Mouse (Mus musculus): ENCODE results near the gene Copz2. TPM values are rescaled to one million over a fixed set of nuclear protein-coding genes. Genes with fewer than 3 reads are reported as not detected.

Gene Copz2
- polyA plus RNA-seq, 1 experiment from 2014 or later = 41.2 TPM

- Histone ChIP-seq H3K4me3 (ENCODE audit: low read depth, low read length) (no peak overlapping the region), H3K9me3 (ENCODE audit: control insufficient read depth, low read length) (no peaks in the 10 kb centered on the region), H3K27ac (ENCODE audit: low read depth, low read length) (no peak overlapping the region), H3K4me1 (replicated peaks; ENCODE audit: control insufficient read depth, insufficient read depth, low read length) (peaks cover 11% of the 10 kb centered on the region), H3K9ac (ENCODE audit: low read depth, low read length) (no peak overlapping the region), H3K4me2 (no peak overlapping the region), H3K27me3 (replicated peaks; ENCODE audit: control insufficient read depth, insufficient read depth, low read length) (no peaks in the 10 kb centered on the region; the same call in 1 of the 2 replicates), H3K36me3 (ENCODE audit: control insufficient read depth, insufficient read depth, low read length) (no peaks in the 10 kb centered on the region)
- ATAC-seq (replicated peaks; ENCODE audit: low FRiP score) = no peak
- WGBS = 70% methylated on average over 4 of the region's 4 CpGs
- DNase-seq (ENCODE audit: low spot score) = no peak
These were observed 46.2 kb downstream of the Copz2 start for GRCm38 (mm10) chr11:96895886-96896285.

- Histone ChIP-seq H3K27ac (ENCODE audit: low read depth, low read length) (no peak overlapping the region), H3K9me3 (ENCODE audit: control insufficient read depth, low read length) (no peaks in the 10 kb centered on the region), H3K4me3 (ENCODE audit: low read depth, low read length) (no peak overlapping the region), H3K36me3 (ENCODE audit: control insufficient read depth, insufficient read depth, low read length) (no peaks in the 10 kb centered on the region), H3K27me3 (replicated peaks; ENCODE audit: control insufficient read depth, insufficient read depth, low read length) (no peaks in the 10 kb centered on the region), H3K4me1 (replicated peaks; ENCODE audit: control insufficient read depth, insufficient read depth, low read length) (peaks cover 13% of the 10 kb centered on the region), H3K9ac (ENCODE audit: low read depth, low read length) (no peak overlapping the region), H3K4me2 (0 out of 2 replicates have a peak overlapping the region, but pooled peaks have one; percentile 4)
- no peak for ATAC-seq (replicated peaks; ENCODE audit: low FRiP score)
- 61% methylated on average over 13 of the region's 13 CpGs for WGBS
- no peak for DNase-seq (ENCODE audit: low spot score)
These were observed 50.0 kb downstream of the Copz2 start for GRCm38 (mm10) chr11:96899449-96900306.

- 60% methylated on average over 9 of the region's 9 CpGs for WGBS
- Histone ChIP-seq H3K4me3 (ENCODE audit: low read depth, low read length) (no peak overlapping the region), H3K36me3 (ENCODE audit: control insufficient read depth, insufficient read depth, low read length) (no peaks in the 10 kb centered on the region), H3K27ac (ENCODE audit: low read depth, low read length) (no peak overlapping the region), H3K9ac (ENCODE audit: low read depth, low read length) (no peak overlapping the region), H3K9me3 (ENCODE audit: control insufficient read depth, low read length) (no peaks in the 10 kb centered on the region), H3K27me3 (replicated peaks; ENCODE audit: control insufficient read depth, insufficient read depth, low read length) (no peaks in the 10 kb centered on the region), H3K4me2 (no peak overlapping the region), H3K4me1 (replicated peaks; ENCODE audit: control insufficient read depth, insufficient read depth, low read length) (peaks cover 18% of the 10 kb centered on the region)
- ATAC-seq (replicated peaks; ENCODE audit: low FRiP score) = no peak
- no peak for DNase-seq (ENCODE audit: low spot score)
These were observed 51.7 kb downstream of the Copz2 start for GRCm38 (mm10) chr11:96901332-96901731.

- ATAC-seq (replicated peaks; ENCODE audit: low FRiP score) = no peak
- peaks cover 34% of the 10 kb centered on the region for H3K4me1 ChIP-seq (replicated peaks; ENCODE audit: control insufficient read depth, insufficient read depth, low read length)
- no peak overlapping the region for H3K4me2 ChIP-seq
- WGBS = 40% methylated on average over 16 of the region's 16 CpGs
- peaks cover under 1% of the 10 kb centered on the region; the same call in 1 of the 2 replicates for H3K36me3 ChIP-seq (ENCODE audit: control insufficient read depth, insufficient read depth, low read length)
- H3K4me3 ChIP-seq (ENCODE audit: low read depth, low read length) = no peak overlapping the region
- no peaks in the 10 kb centered on the region for H3K27me3 ChIP-seq (replicated peaks; ENCODE audit: control insufficient read depth, insufficient read depth, low read length)
- no peak for DNase-seq (ENCODE audit: low spot score)
- H3K9me3 ChIP-seq (ENCODE audit: control insufficient read depth, low read length) = no peaks in the 10 kb centered on the region
- H3K27ac ChIP-seq (ENCODE audit: low read depth, low read length) = peak overlapping the region; percentile 55; the same call in 1 of the 2 replicates
- H3K9ac ChIP-seq (ENCODE audit: low read depth, low read length) = no peak overlapping the region
These were observed 53.3 kb downstream of the Copz2 start for GRCm38 (mm10) chr11:96902639-96903635.

- no peak overlapping the region for H3K4me3 ChIP-seq (ENCODE audit: low read depth, low read length)
- H3K9ac ChIP-seq (ENCODE audit: low read depth, low read length) = no peak overlapping the region
- H3K4me2 ChIP-seq = peak overlapping the region; percentile 20; the same call in 1 of the 2 replicates
- DNase-seq (ENCODE audit: low spot score) (no peak), ATAC-seq (replicated peaks; ENCODE audit: low FRiP score) (no peak; the same call in none of the 2 replicates)
- no peaks in the 10 kb centered on the region for H3K9me3 ChIP-seq (ENCODE audit: control insufficient read depth, low read length)
- WGBS = 24% methylated on average over 15 of the region's 15 CpGs
- H3K36me3 ChIP-seq (ENCODE audit: control insufficient read depth, insufficient read depth, low read length) = peaks cover 8% of the 10 kb centered on the region; the same call in 1 of the 2 replicates
- H3K4me1 ChIP-seq (replicated peaks; ENCODE audit: control insufficient read depth, insufficient read depth, low read length) = peaks cover 37% of the 10 kb centered on the region
- H3K27ac ChIP-seq (ENCODE audit: low read depth, low read length) = peak overlapping the region; percentile 17; the same call in 1 of the 2 replicates
- no peaks in the 10 kb centered on the region for H3K27me3 ChIP-seq (replicated peaks; ENCODE audit: control insufficient read depth, insufficient read depth, low read length)
These were observed 56.9 kb downstream of the Copz2 start for GRCm38 (mm10) chr11:96906431-96907161.

GRCm38 (mm10) chr11:96908594-96908993 is 58.9 kb downstream of the Copz2 start:
- H3K4me3 ChIP-seq (ENCODE audit: low read depth, low read length) = no peak overlapping the region
- peaks cover 30% of the 10 kb centered on the region for H3K4me1 ChIP-seq (replicated peaks; ENCODE audit: control insufficient read depth, insufficient read depth, low read length)
- ATAC-seq (replicated peaks; ENCODE audit: low FRiP score) = no peak
- no peak overlapping the region; the same call in 1 of the 2 replicates for H3K27ac ChIP-seq (ENCODE audit: low read depth, low read length)
- no peaks in the 10 kb centered on the region for H3K9me3 ChIP-seq (ENCODE audit: control insufficient read depth, low read length)
- H3K27me3 ChIP-seq (replicated peaks; ENCODE audit: control insufficient read depth, insufficient read depth, low read length) = no peaks in the 10 kb centered on the region
- H3K36me3 ChIP-seq (ENCODE audit: control insufficient read depth, insufficient read depth, low read length) = peaks cover 8% of the 10 kb centered on the region; the same call in 1 of the 2 replicates
- WGBS = 91% methylated on average over 12 of the region's 12 CpGs
- no peak overlapping the region for H3K9ac ChIP-seq (ENCODE audit: low read depth, low read length)
- H3K4me2 ChIP-seq = no peak overlapping the region
- DNase-seq (ENCODE audit: low spot score) = no peak

GRCm38 (mm10) chr11:96910003-96910402 is 60.3 kb downstream of the Copz2 start:
- H3K9me3 ChIP-seq (ENCODE audit: control insufficient read depth, low read length) = no peaks in the 10 kb centered on the region
- H3K27ac ChIP-seq (ENCODE audit: low read depth, low read length) = no peak overlapping the region
- no peak overlapping the region for H3K4me3 ChIP-seq (ENCODE audit: low read depth, low read length)
- H3K4me1 ChIP-seq (replicated peaks; ENCODE audit: control insufficient read depth, insufficient read depth, low read length) = peaks cover 27% of the 10 kb centered on the region
- no peak overlapping the region for H3K4me2 ChIP-seq
- WGBS = 32% methylated on average over 7 of the region's 7 CpGs
- no peak overlapping the region for H3K9ac ChIP-seq (ENCODE audit: low read depth, low read length)
- DNase-seq (ENCODE audit: low spot score) = peak; percentile 71
- no peaks in the 10 kb centered on the region for H3K27me3 ChIP-seq (replicated peaks; ENCODE audit: control insufficient read depth, insufficient read depth, low read length)
- peaks cover 8% of the 10 kb centered on the region; the same call in 1 of the 2 replicates for H3K36me3 ChIP-seq (ENCODE audit: control insufficient read depth, insufficient read depth, low read length)
- ATAC-seq (replicated peaks; ENCODE audit: low FRiP score) = peak; percentile 50; the same call in 1 of the 2 replicates

Measured in liver, embryonic 11.5 days (tissue).